Mouse (Mus musculus): ENCODE data around the gene Srsf3. TPM values are rescaled to one million over a fixed set of nuclear protein-coding genes. Genes with fewer than 3 reads are reported as not detected.

Srsf3 gene
- polyA plus RNA-seq, 1 experiment from 2014 or later = 356 TPM

GRCm38 (mm10) chr17:29085266-29085665 is 52.8 kb downstream of the Srsf3 start:
- H3K4me1 ChIP-seq (ENCODE audit: control insufficient read depth, insufficient read depth, low read depth, low read length) = peaks cover 10% of the 10 kb centered on the region
- 77% methylated on average over 10 of the region's 10 CpGs for WGBS
- H3K9me3 ChIP-seq (ENCODE audit: control insufficient read depth, low read length) = no peaks in the 10 kb centered on the region
- H3K4me3 ChIP-seq (ENCODE audit: low read length) = no peak overlapping the region
- 0 out of 2 replicates have a peak, but pooled peaks cover 3% of the 10 kb centered on the region for H3K27me3 ChIP-seq (replicated peaks; ENCODE audit: control insufficient read depth, insufficient read depth, low read length)
- H3K9ac ChIP-seq (ENCODE audit: low read depth, low read length) = no peak overlapping the region
- no peaks in the 10 kb centered on the region for H3K36me3 ChIP-seq (ENCODE audit: control insufficient read depth, insufficient read depth, low read length)
- ATAC-seq = no peak
- no peak overlapping the region for H3K4me2 ChIP-seq (ENCODE audit: low read length)
- H3K27ac ChIP-seq (ENCODE audit: low read depth, low read length) = no peak overlapping the region

GRCm38 (mm10) chr17:29086916-29087315 is 54.5 kb downstream of the Srsf3 start:
- Histone ChIP-seq H3K4me1 (ENCODE audit: control insufficient read depth, insufficient read depth, low read depth, low read length) (peaks cover under 1% of the 10 kb centered on the region; the same call in 1 of the 2 replicates), H3K9me3 (ENCODE audit: control insufficient read depth, low read length) (no peaks in the 10 kb centered on the region), H3K4me3 (ENCODE audit: low read length) (no peak overlapping the region), H3K27ac (ENCODE audit: low read depth, low read length) (no peak overlapping the region), H3K27me3 (replicated peaks; ENCODE audit: control insufficient read depth, insufficient read depth, low read length) (0 out of 2 replicates have a peak, but pooled peaks cover 3% of the 10 kb centered on the region), H3K4me2 (ENCODE audit: low read length) (no peak overlapping the region), H3K9ac (ENCODE audit: low read depth, low read length) (no peak overlapping the region), H3K36me3 (ENCODE audit: control insufficient read depth, insufficient read depth, low read length) (no peaks in the 10 kb centered on the region)
- WGBS = 68% methylated on average over 4 of the region's 4 CpGs
- no peak for ATAC-seq

GRCm38 (mm10) chr17:29090776-29091175 is 58.3 kb downstream of the Srsf3 start, which contains the start of gene Cdkn1a:
Gene Cdkn1a (plus strand): TSS chr17:29090976.
- peaks cover 2% of the 10 kb centered on the region; the same call in 1 of the 2 replicates for H3K4me1 ChIP-seq (ENCODE audit: control insufficient read depth, insufficient read depth, low read depth, low read length)
- no peaks in the 10 kb centered on the region for H3K27me3 ChIP-seq (replicated peaks; ENCODE audit: control insufficient read depth, insufficient read depth, low read length)
- H3K4me3 ChIP-seq (ENCODE audit: low read length) = no peak within 1 kb of the TSS
- no peaks in the 10 kb centered on the region for H3K36me3 ChIP-seq (ENCODE audit: control insufficient read depth, insufficient read depth, low read length)
- no peak within 1 kb of the TSS for H3K9ac ChIP-seq (ENCODE audit: low read depth, low read length)
- ATAC-seq = no peak
- H3K27ac ChIP-seq (ENCODE audit: low read depth, low read length) = no peak within 1 kb of the TSS
- WGBS = 88% methylated on average over 3 of the region's 3 CpGs
- H3K9me3 ChIP-seq (ENCODE audit: control insufficient read depth, low read length) = no peaks in the 10 kb centered on the region
- no peak within 1 kb of the TSS for H3K4me2 ChIP-seq (ENCODE audit: low read length)

- Histone ChIP-seq H3K27me3 (replicated peaks; ENCODE audit: control insufficient read depth, insufficient read depth, low read length) (no peaks in the 10 kb centered on the region), H3K27ac (ENCODE audit: low read depth, low read length) (no peak overlapping the region), H3K4me1 (ENCODE audit: control insufficient read depth, insufficient read depth, low read depth, low read length) (peaks cover 2% of the 10 kb centered on the region; the same call in 1 of the 2 replicates), H3K4me3 (ENCODE audit: low read length) (no peak overlapping the region), H3K9me3 (ENCODE audit: control insufficient read depth, low read length) (no peaks in the 10 kb centered on the region), H3K4me2 (ENCODE audit: low read length) (no peak overlapping the region), H3K36me3 (ENCODE audit: control insufficient read depth, insufficient read depth, low read length) (no peaks in the 10 kb centered on the region), H3K9ac (ENCODE audit: low read depth, low read length) (no peak overlapping the region)
- WGBS = 49% methylated on average over 6 of the region's 6 CpGs
- no peak for ATAC-seq
Observed at GRCm38 (mm10) chr17:29091348-29091944, 59.0 kb downstream of the Srsf3 start.

- Histone ChIP-seq H3K4me3 (ENCODE audit: low read length) (no peak overlapping the region), H3K36me3 (ENCODE audit: control insufficient read depth, insufficient read depth, low read length) (no peaks in the 10 kb centered on the region), H3K27me3 (replicated peaks; ENCODE audit: control insufficient read depth, insufficient read depth, low read length) (no peaks in the 10 kb centered on the region), H3K4me2 (ENCODE audit: low read length) (no peak overlapping the region), H3K9me3 (ENCODE audit: control insufficient read depth, low read length) (no peaks in the 10 kb centered on the region), H3K4me1 (ENCODE audit: control insufficient read depth, insufficient read depth, low read depth, low read length) (peaks cover 2% of the 10 kb centered on the region; the same call in 1 of the 2 replicates), H3K9ac (ENCODE audit: low read depth, low read length) (no peak overlapping the region), H3K27ac (ENCODE audit: low read depth, low read length) (no peak overlapping the region)
- no peak for ATAC-seq
- 59% methylated on average over 5 of the region's 5 CpGs for WGBS
Observed at GRCm38 (mm10) chr17:29092497-29092896, 60.1 kb downstream of the Srsf3 start.

Other genes with a start within 250 kb of the Srsf3 start
- gene Brpf3, start 231.5 kb upstream of the Srsf3 start, polyA plus RNA-seq (2015; fragmentation: Nextera tagmentation; extraction: Ambion mirVana) = 6.3 and 7.0 TPM in 2 replicates
- not detected in 2 replicates for gene Pnpla1, start 174.2 kb upstream of the Srsf3 start, polyA plus RNA-seq (2015; fragmentation: Nextera tagmentation; extraction: Ambion mirVana)
- gene 4930539E08Rik, start 117.3 kb upstream of the Srsf3 start, polyA plus RNA-seq (2015; fragmentation: Nextera tagmentation; extraction: Ambion mirVana) = 2.4 TPM in 2 replicates
- not detected in 2 replicates for gene Pxt1, start 88.8 kb upstream of the Srsf3 start, polyA plus RNA-seq (2015; fragmentation: Nextera tagmentation; extraction: Ambion mirVana)
- gene Kctd20, start 80.7 kb upstream of the Srsf3 start, polyA plus RNA-seq (2015; fragmentation: Nextera tagmentation; extraction: Ambion mirVana) = 76.5 and 88.8 TPM in 2 replicates
- gene Stk38, start 24.6 kb upstream of the Srsf3 start, polyA plus RNA-seq (2015; fragmentation: Nextera tagmentation; extraction: Ambion mirVana) = 71.8 and 89.7 TPM in 2 replicates
- 138 and 184 TPM in 2 replicates for gene Cdkn1a, start 58.3 kb downstream of the Srsf3 start, polyA plus RNA-seq (2015; fragmentation: Nextera tagmentation; extraction: Ambion mirVana)
- gene Rab44, start 81.5 kb downstream of the Srsf3 start, polyA plus RNA-seq (2015; fragmentation: Nextera tagmentation; extraction: Ambion mirVana) = 0.06 and 0.26 TPM in 2 replicates
- gene Cpne5, start 205.5 kb downstream of the Srsf3 start, polyA plus RNA-seq (2015; fragmentation: Nextera tagmentation; extraction: Ambion mirVana) = 48.1 and 51.2 TPM in 2 replicates
- gene Ppil1, start 231.6 kb downstream of the Srsf3 start, polyA plus RNA-seq (2015; fragmentation: Nextera tagmentation; extraction: Ambion mirVana) = 105 and 113 TPM in 2 replicates
- 118 and 123 TPM in 2 replicates for gene BC004004, start 236.2 kb downstream of the Srsf3 start, polyA plus RNA-seq (2015; fragmentation: Nextera tagmentation; extraction: Ambion mirVana)

Measured in hindbrain, embryonic 16.5 days (tissue).